Mouse (Mus musculus): ENCODE data around the gene Tceanc2.

DNA sequence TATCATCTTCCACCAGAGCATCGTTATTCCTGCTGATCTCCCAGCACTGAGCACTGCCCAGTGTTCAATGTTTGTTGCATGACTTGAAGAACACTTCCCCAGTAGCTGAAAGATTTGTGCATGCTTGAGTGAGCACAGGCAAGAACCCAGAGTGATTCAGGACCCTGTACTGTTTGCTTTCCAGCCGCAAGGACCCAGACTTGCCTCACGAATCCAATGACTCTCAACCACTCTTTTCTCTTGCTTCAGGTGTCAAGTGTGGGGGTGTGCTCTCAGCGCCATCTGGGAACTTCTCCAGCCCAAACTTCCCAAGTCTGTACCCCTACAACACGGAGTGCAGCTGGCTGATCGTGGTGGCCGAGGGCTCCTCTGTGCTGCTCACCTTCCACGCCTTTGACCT lies 76.7 kb downstream of the Tceanc2 start:
- TF ChIP-seq CTCF (IDR thresholded peaks at IDR 0.05; ENCODE audit: extremely low read depth, insufficient read depth, low read length), result no peak
- TF ChIP-seq POLR2A (IDR thresholded peaks at IDR 0.05; ENCODE audit: extremely low read depth, insufficient read depth, low read length), result no peak
